Mouse (Mus musculus) G1E-ER4 (cell line): ENCODE results near the gene Man2a2. TPM values are rescaled to one million over a fixed set of nuclear protein-coding genes. Genes with fewer than 3 reads are reported as not detected.

Experiments used
- GATA1 ChIP-seq: IDR thresholded peaks from one replicate; pipeline ENCODE4 v1.8.0; 2012; ENCODE audit warnings: low read length, inconsistent platforms
- polyA plus RNA-seq: library from polyadenylated mRNA; stranded (reverse); fragments of >175 nt; gene quantifications from 2 replicates; pipeline ENCODE4 v1.2.3, GENCODE M21; 2012

Man2a2 gene
- polyA plus RNA-seq = 23.0 and 31.2 TPM in 2 replicates

DNA sequence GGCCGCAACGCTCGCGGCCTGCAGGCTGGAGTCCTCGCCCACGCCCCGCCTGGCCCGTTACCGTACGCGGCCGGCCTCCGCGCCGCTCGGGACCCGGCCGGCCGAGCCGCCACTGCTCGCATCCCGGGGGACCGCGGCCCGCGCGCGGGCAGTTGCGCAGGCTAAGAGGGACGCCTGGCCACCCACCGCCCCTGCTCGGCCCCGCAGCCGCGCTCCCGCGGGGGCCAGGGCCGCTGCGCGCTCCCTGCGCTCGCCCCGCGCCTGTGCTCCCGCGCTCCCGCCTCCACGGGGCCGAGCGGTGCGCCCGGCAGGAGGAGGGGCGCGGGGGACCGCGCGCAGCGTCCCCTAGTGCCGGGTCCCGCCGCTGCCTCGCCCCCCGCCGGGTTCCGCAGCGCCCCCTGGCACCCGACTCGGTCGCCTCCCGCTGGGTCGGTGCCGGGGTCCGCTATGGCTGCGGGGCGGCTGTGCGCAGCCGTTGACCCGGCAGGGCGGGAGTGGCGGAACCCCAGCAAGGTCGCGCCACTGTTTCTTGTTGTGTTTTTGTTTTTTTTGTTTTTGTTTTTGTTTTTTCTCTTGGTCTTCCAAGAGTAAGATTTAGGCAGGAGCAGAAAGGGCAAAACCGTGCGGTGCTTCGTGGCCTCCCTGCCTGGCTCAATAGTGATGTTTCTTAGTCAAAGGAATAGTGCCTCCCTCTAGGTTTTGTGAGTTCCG, at the start of gene Man2a2:
Gene Man2a2, minus strand, starts transcription at position 335 of the 711 bp plus-strand sequence.
- no peak for TF ChIP-seq GATA1

DNA sequence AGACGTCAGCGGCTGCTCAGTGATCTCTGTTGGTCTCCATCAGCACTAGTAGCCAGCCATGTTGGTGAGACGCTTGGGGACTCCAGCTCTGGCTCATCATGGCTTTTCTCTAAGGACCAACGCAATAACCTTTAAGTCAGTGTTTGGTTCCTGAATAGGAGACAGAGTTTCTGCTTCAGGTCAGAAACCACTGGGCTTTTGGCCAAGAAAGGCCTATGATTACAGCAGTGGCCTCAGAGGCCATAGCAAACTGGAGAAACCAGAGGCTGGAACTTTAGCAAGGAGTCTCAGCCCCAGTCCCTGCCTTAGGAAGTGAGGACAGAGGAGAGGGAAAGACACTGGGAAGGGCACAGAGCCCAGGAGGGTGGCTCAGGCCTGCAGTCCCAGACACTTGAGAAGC, 49.4 kb upstream of the Man2a2 start:
- no peak for TF ChIP-seq GATA1

DNA sequence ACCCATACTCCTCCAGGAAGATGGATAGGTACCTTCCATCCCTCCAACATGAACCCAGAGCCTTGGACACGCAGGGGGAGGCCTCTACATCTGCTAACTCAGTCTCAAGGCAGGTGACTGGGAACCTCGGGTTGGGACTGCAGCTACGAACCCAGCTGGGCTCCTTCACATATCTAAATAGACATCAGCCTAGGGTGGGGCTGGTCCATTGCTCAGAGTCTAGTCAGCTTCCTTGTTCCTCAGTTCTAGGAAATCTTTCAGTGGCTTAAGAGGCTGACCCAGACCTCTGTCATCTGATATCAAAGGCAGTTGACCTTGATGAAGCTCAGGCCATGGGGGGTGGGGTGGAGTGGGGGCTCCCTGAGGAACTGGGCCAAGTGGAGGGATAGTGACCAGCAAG, 48.1 kb upstream of the Man2a2 start:
- no peak for TF ChIP-seq GATA1

DNA sequence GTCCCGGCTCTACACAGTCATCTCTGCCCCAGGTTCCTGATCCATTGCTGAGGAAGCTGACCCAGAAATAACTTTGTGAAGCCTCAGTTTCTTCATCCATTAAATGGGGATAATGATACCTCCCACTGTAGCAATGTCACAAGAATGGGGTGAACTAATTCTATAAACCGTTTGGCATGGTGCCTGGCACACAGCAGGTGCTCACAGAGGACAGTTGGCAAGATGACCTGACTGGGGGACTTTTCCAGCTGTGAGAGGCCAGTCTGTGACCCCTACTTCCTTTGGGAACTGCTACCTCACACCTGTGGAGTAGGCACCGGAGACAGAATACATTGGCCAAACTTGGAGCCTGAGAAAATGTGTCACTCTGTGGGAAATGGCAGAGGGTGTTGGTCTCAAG, 46.9 kb upstream of the Man2a2 start:
- no peak for TF ChIP-seq GATA1

DNA sequence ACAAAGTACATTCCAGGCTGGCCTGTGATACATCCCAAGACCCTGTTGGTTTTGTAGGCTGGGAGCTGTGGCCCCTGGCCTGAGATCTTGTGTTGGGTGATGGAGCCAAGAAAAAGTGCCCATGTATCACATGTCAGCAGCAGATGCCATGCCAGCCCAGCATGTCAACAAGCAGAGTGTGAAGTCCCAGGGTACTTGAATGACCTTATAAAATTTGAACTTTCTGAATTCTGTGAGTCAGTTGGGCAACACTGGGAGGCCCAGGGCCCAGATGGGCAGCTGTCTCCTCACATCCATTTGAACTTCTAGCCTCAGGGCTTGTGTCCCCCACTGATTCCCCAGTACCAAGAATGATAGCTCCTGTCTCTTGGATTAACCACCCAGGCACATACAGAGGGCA, 46.4 kb upstream of the Man2a2 start:
- no peak for TF ChIP-seq GATA1

DNA sequence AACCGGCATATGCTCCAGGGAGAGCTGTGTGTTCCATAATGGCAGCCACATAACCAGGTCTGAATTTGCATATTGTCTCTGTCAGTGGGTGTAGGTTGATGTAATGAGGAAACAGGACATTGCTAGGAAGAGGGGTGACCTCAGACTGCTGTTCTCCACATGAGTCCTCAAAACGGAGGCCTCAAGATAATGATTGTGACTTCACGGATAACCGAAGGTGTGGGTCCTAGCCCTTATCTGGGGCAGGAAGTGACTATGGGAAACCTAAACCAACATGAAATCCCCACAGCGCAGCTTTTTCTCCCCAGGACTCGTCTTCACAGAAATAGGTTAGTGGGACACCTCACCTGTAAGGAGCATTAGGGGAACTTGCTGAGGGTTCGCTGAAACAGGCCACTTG, 45.8 kb upstream of the Man2a2 start:
- peak; percentile 81 for TF ChIP-seq GATA1

DNA sequence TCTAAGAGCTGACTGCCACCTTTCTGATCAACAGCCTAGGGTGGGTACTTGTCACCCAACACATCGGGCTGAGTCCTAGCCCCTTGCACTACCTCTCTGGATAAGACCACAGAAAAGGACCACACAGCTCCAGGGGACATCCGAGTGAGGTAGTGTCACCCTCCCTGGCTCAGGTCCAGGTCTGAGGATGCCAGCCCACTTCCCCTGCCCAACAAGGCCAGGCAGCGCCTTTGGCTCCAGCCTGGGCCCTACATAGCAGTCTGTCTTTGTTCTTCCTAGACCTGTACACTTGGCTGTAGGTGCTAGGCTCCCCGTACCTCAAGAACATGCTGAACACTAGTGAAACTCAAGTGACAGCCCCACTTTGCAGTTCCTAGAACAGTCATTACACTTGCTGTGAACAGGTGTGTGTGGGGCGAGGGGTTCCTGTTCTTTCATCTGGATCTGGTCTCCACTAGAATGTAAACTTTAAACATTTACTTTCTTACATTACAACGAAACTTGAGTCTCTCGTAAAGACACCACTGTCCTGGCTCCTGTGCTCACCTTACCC, 43.2 kb upstream of the Man2a2 start:
- TF ChIP-seq GATA1 = no peak

DNA sequence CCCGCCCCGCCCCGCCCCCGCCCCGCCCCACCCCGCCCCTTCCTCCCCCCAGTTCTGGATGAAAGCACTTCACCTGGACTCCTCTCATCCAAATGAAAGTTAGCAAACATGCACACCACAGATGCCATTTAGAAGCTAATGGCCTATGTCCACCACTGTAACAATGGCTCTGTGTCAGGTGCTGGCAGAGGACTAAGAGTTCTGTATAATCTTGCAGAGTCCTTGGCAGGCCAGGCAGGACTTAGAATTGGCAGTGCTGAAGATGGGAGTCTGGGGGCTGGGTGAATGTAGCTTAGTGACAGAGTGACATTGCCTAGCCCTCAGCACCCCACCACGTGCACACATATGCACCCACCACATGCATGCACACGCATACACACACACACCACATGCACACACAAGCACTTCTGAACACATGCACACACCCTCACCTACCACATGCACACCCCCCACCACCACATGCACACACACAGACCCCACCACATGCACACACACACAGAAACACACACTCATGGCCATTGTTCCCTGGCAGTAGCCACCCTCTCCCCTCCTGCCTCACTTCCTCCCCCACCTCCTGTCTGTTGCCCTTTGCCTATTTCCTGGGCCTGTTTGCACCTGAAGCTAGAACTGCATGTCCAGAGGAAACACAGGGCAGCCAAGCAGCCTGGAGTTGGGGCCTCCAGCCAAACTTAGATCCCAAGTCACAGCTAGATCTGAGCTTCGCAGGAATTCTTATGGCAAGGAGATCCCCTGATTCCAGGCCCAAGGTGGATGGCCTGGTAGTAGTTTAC, 42.5 kb upstream of the Man2a2 start:
- no peak for TF ChIP-seq GATA1

DNA sequence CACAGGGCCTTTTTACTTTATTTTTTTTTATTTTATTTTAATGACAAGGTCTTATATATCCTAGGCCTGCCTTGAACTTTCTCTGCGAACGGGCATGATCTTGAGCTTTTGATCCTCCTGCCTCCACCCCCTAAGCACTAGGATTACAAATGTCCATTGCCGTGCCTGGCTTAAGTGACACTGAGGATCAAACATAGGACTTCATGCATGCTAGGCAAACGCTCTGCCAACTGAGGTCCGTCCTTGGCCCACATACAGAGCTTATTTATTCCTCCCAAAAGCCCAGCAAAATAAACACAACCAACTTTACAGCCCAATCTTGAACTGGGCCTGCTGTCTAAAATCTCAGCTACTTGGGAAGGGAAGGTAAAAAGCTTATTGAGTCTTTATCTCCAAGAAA, 41.6 kb upstream of the Man2a2 start:
- TF ChIP-seq GATA1 = no peak

DNA sequence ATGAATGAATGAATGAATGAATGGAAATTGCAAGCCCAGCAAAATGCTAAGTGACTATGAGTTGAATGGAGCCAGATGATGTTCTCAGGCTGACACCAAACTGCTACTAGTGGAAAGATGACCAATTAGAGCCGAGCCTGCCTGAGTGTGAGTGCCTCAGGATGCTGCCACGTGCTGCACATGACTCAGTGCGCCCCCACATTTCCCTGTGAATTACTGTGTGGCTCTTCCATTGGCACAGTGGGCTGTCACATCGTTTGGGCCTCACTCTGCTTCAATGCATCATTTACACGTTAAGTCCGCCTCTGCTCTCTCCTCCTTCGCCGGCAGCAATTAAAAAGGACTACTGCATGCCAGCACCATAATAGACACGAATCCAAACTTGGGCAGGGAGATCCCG, 41.1 kb upstream of the Man2a2 start:
- no peak for TF ChIP-seq GATA1

DNA sequence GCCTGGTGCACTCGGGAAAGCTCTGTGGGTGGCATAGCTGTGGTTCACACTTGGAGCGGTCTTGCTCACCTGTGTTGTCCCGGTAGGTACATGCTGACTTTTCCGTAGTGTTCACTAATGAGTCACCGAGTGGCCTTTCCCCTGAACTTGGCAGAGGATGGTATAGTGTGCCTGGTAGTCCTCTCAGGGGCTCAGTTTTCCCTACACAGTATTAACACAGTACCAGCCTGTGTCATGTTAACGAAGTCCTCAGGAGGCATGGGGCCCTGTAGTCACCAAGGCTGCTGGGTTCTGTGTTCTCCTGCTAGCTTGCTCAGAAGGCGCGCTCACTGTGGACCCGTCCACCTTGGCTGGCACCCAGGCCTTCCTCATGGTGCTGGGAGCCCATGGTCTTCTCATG, 39.2 kb upstream of the Man2a2 start:
- no peak for TF ChIP-seq GATA1

DNA sequence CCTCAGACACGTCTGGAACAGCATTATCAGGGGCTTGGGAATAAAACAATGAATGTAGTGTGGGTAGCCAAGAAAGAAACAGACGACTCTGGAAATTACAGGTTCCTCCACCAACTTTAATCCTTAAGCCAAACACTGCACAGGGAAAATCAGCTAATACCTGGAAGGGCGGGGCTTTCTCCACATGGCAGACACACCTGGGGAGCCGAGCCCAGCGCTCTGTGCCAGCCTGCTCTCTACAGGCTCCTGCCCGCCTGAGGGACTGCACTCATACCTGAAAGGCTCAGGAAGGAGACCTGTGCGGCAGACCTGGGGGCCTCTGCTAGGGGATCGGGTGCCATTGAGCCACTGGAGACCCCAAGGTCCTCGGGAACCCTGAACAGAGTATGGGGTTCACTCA, 36.5 kb upstream of the Man2a2 start:
- no peak for TF ChIP-seq GATA1

DNA sequence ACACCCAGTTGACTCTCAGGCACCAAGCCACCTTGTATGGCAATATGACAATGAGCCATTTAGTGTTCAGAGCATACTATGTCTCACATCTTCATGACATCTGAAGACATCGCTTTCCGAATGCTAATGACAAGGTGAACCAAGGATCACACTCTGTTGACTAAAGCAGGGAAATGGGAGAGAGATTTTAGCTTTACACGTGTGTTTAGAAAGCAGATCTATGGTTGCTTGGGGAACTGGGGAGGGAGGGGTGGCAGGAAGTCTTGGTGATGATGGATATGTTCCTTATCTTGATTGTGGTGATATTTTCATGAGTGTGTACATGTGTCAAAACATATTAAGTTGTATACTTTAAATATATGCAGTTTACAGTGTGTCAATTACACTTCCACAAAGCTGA, 35.0 kb upstream of the Man2a2 start:
- no peak for TF ChIP-seq GATA1

DNA sequence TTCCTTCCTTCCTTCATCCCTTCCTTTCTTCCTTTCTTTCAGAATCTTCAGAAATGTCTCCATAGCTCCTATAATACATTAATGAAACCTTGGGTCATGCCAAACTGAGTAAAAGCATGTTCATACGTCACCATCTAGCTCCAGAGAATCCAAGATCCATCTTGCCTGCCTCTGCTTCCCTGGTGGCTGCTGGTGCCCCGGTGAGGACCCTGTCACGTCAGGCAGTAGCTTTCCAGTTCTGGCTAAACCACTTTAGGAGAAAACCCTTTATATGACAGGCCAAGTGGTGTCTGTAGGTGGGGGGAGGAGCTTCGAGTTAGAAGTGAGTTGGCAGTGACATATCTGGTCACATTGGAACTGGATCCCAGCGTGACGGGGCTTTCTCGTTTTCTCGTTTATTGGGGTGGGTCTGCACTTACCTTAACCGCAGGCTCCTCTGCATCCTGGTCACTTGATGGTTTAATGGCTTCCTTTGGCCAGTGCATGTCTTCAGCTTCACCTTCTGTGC, 34.1 kb upstream of the Man2a2 start, which contains the start of gene Furin:
Gene Furin, minus strand, starts transcription at position 249 of the 508 bp plus-strand sequence.
- no peak for TF ChIP-seq GATA1

DNA sequence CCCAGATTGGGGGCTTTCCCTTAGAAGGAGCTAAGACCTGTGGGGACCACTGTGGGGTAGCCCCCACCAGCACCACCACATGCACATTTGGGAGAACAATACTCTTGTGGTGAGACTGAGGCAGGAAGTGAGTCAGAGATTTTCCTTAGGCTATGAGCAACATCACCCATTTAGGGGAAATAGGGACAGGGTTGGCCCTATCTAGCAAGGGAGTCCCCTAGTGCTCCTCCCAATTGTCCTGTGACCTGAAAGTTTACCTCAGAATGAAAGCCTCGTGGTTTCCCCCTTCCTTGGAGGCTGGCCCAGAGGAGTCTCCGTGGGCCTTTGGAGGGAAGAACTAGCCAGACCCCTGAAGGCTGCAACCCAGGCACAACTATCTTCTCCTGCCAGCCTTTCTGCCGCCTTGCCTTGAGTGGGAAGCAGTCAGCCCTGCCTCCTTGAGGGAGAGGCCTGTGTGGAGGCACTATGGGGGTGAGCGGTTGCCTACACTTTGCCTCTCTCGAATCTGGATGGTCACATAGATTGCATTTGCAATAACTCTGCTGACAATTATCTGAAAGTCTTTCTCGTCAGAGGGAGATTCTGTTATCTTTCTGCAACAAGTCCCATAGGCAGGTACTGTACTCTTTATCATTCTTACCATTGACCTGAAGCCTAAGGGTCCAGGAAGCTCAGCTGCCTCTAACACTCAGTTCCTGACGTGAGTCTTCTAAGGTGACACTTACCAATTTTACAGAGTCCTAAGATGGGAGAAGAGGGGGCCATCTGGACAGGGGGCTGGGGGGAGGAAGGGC, 33.1 kb upstream of the Man2a2 start:
- TF ChIP-seq GATA1 = peak; percentile 38

DNA sequence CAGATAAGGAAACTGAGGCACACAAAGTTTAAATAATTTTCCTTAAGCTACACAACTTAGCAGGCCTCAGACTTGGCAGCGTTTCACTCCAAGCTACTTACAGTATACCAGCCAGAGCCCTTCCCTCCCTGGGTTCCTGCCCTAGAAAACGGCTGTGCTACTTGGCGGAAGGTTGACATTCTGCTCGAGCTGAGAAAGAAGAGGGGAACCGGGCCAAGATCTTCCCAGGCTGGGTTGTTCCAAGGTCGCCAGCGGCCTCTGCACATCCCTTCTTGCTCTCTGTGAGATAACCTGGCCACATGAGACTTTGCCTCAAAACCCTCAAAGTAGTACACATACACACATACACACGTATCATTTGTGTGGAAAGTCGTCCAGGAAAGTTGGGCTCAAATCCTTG, 32.4 kb upstream of the Man2a2 start:
- TF ChIP-seq GATA1 = no peak
